Mouse (Mus musculus) hindbrain, postnatal 0 days (tissue): ENCODE measurements around the gene Gm1979. TPM values are rescaled to one million over a fixed set of nuclear protein-coding genes. Genes with fewer than 3 reads are reported as not detected.
"Not testable (repeated sequence)": the region's sequence is repeated elsewhere in the genome, so short reads cannot be mapped to it uniquely, and the experiment has no call there.

ENCODE experiments used
- ATAC-seq: fragments of 200-750 bp; cut with Nextera tagmentation; 2 replicates; pipeline ENCODE4 v1.8.0; 2017; ENCODE audit warnings: mild to moderate bottlenecking, moderate TSS enrichment, moderate library complexity
- DNase-seq: peaks from one replicate; pipeline ENCODE4 v3.0.0-alpha.2; 2015; ENCODE audit warnings: low spot score
- H3K27ac ChIP-seq: fragments of 300-500 bp; sonication (generic); 2 replicates; pipeline ENCODE4 v1.5.1; 2014; ENCODE audit warnings: mild to moderate bottlenecking
- H3K27me3 ChIP-seq: fragments of 300-500 bp; sonication (generic); 2 replicates; pipeline ENCODE4 v1.6.1; 2014; ENCODE audit warnings: low read length, mixed read lengths; ENCODE audit not compliant: insufficient read depth
- H3K36me3 ChIP-seq: fragments of 300-500 bp; sonication (generic); 2 replicates; pipeline ENCODE4 v1.6.1; 2014; ENCODE audit warnings: low read length, mixed read lengths; ENCODE audit not compliant: insufficient read depth
- H3K4me1 ChIP-seq: fragments of 300-500 bp; sonication (generic); 2 replicates; pipeline ENCODE4 v1.6.1; 2014; ENCODE audit warnings: antibody characterized with exemption, low read length, mixed read lengths; ENCODE audit not compliant: insufficient read depth
- H3K4me2 ChIP-seq: fragments of 300-500 bp; sonication (generic); 2 replicates; pipeline ENCODE4 v1.6.1; 2014; ENCODE audit warnings: low read depth, mild to moderate bottlenecking, low read length, moderate library complexity, mixed read lengths
- H3K4me3 ChIP-seq: fragments of 300-500 bp; sonication (generic); 2 replicates; pipeline ENCODE4 v1.5.1; 2014; ENCODE audit warnings: low read length
- H3K9ac ChIP-seq: fragments of 300-500 bp; sonication (generic); replicated peaks from 2 replicates; pipeline ENCODE4 v1.6.1; 2014; ENCODE audit warnings: mild to moderate bottlenecking, low read length, moderate library complexity, mixed read lengths
- H3K9me3 ChIP-seq: fragments of 300-500 bp; sonication (generic); 2 replicates; pipeline ENCODE4 v1.6.1; 2016; ENCODE audit warnings: low read length, mixed read lengths
- CTCF ChIP-seq: IDR thresholded peaks from 2 replicates; pipeline ENCODE4 v1.5.1; 2016; ENCODE audit warnings: antibody characterized with exemption, control low read depth, low read depth
- WGBS: fragments of 180-500 bp; shearing (Covaris S2); extraction: QIAGEN DNeasy Blood & Tissue Kit; methylation state at CpG from one replicate; pipeline ENCODE4 v1.1.7; 2014; 5-methylcytosine and 5-hydroxymethylcytosine counted together
- polyA plus RNA-seq: library from polyadenylated mRNA; unstranded; fragments of >200 nt; fragmentation: Nextera tagmentation; extraction: Ambion mirVana; gene quantifications from 2 replicates; pipeline ENCODE4 v1.2.1, GENCODE M21; 2015
- total RNA-seq: library from RNA; depleted of rRNA; stranded (reverse); fragments of >200 nt; gene quantifications from 2 replicates; pipeline ENCODE4 v1.2.3, GENCODE M21; 2014; rRNA removed

Gene Gm1979
- total RNA-seq (0.07 and 0.10 TPM in 2 replicates), polyA plus RNA-seq (0.47 TPM in 1 of 2 replicates, not detected in the other)

- H3K9me3 ChIP-seq, DNase-seq, H3K4me3 ChIP-seq, H3K4me2 ChIP-seq, ATAC-seq, H3K4me1 ChIP-seq, H3K27ac ChIP-seq, H3K9ac ChIP-seq, H3K27me3 ChIP-seq, H3K36me3 ChIP-seq: not testable (repeated sequence)
- 83% methylated on average over 1 of the region's 2 CpGs for WGBS
These were observed at the start of gene Gm1979 for GRCm38 (mm10) chr5:26004698-26005097. Gm1979 (minus strand) TSS chr5:26004798.

- WGBS: 77% methylated on average over 2 of the region's 2 CpGs
- H3K27ac ChIP-seq, H3K9ac ChIP-seq, H3K4me1 ChIP-seq, H3K36me3 ChIP-seq, ATAC-seq, H3K4me3 ChIP-seq, H3K27me3 ChIP-seq, DNase-seq, H3K4me2 ChIP-seq, H3K9me3 ChIP-seq: not testable (repeated sequence)
These were observed 34.9 kb upstream of the Gm1979 start, which contains the start of gene Speer4a for GRCm38 (mm10) chr5:26039458-26039857. Speer4a (minus strand) TSS chr5:26039558.

GRCm38 (mm10) chr5:26022816-26023215 is 18.2 kb upstream of the Gm1979 start, which contains the start of gene Gm5862:
Gm5862 (minus strand) TSS chr5:26022916.
- not testable (repeated sequence) for ATAC-seq, H3K9ac ChIP-seq, H3K9me3 ChIP-seq, H3K27ac ChIP-seq, H3K27me3 ChIP-seq, H3K4me3 ChIP-seq, H3K36me3 ChIP-seq, DNase-seq, H3K4me2 ChIP-seq, H3K4me1 ChIP-seq
- WGBS: no CpG with 5 or more reads among the region's 3 CpGs

- H3K4me1 ChIP-seq, H3K9me3 ChIP-seq, H3K27me3 ChIP-seq, H3K36me3 ChIP-seq, H3K27ac ChIP-seq, DNase-seq, H3K9ac ChIP-seq: not testable (repeated sequence)
- peak; percentile 32 for ATAC-seq
- Histone ChIP-seq H3K4me3 (peak overlapping the region; percentile 38; the same call in 1 of the 2 replicates), H3K4me2 (peak overlapping the region; percentile 60; the same call in 1 of the 2 replicates)
- 65% methylated on average over 6 of the region's 7 CpGs for WGBS
These were observed 3.1 kb upstream of the Gm1979 start for GRCm38 (mm10) chr5:26007697-26008096.

GRCm38 (mm10) chr5:26006937-26007695 is 2.5 kb upstream of the Gm1979 start:
- H3K4me1 ChIP-seq, H3K27me3 ChIP-seq, H3K27ac ChIP-seq, H3K9me3 ChIP-seq, H3K36me3 ChIP-seq: not testable (repeated sequence)
- H3K4me2 ChIP-seq: peak overlapping the region; percentile 60
- WGBS: 17% methylated on average over 43 of the region's 45 CpGs
- ATAC-seq (peak; percentile 92), DNase-seq (peak; percentile 74)
- H3K4me3 ChIP-seq: peak overlapping the region; percentile 38
- peak overlapping the region; percentile 41; the same call in 1 of the 2 replicates for H3K9ac ChIP-seq
- TF ChIP-seq CTCF: peak; percentile 36; the same call in 1 of the 2 replicates

- not testable (repeated sequence) for H3K27me3 ChIP-seq, H3K4me3 ChIP-seq, DNase-seq, H3K27ac ChIP-seq, H3K9me3 ChIP-seq, ATAC-seq, H3K4me2 ChIP-seq, H3K9ac ChIP-seq, H3K4me1 ChIP-seq, H3K36me3 ChIP-seq
- WGBS: no CpG with 5 or more reads among the region's 3 CpGs
These were observed 16.0 kb downstream of the Gm1979 start, which contains the start of gene Gm21698 for GRCm38 (mm10) chr5:25988550-25988949. Gm21698 (minus strand) TSS chr5:25988650.

GRCm38 (mm10) chr5:25972563-25972962 is 32.0 kb downstream of the Gm1979 start, which contains the start of gene Gm21680:
Gm21680 (minus strand) TSS chr5:25972663.
- H3K36me3 ChIP-seq, H3K27ac ChIP-seq, ATAC-seq, H3K9me3 ChIP-seq, H3K9ac ChIP-seq, H3K27me3 ChIP-seq, DNase-seq, H3K4me3 ChIP-seq, H3K4me2 ChIP-seq, H3K4me1 ChIP-seq: not testable (repeated sequence)
- WGBS: no CpG with 5 or more reads among the region's 2 CpGs

GRCm38 (mm10) chr5:25957050-25957449 is 47.5 kb downstream of the Gm1979 start:
- H3K4me1 ChIP-seq, H3K27me3 ChIP-seq, H3K4me3 ChIP-seq, H3K9me3 ChIP-seq, H3K27ac ChIP-seq, DNase-seq, H3K36me3 ChIP-seq, H3K9ac ChIP-seq: not testable (repeated sequence)
- 56% methylated on average over 16 of the region's 17 CpGs for WGBS
- H3K4me2 ChIP-seq: peak overlapping the region; percentile 38; the same call in 1 of the 2 replicates
- peak; percentile 38; the same call in 1 of the 2 replicates for ATAC-seq

- ATAC-seq (peak; percentile 59; the same call in 1 of the 2 replicates), DNase-seq (peak; percentile 28)
- peak overlapping the region; percentile 23 for H3K4me3 ChIP-seq
- not testable (repeated sequence) for H3K36me3 ChIP-seq, H3K9me3 ChIP-seq, H3K27ac ChIP-seq, H3K9ac ChIP-seq, H3K27me3 ChIP-seq, H3K4me1 ChIP-seq
- 30% methylated on average over 32 of the region's 32 CpGs for WGBS
- peak overlapping the region; percentile 38; the same call in 1 of the 2 replicates for H3K4me2 ChIP-seq
These were observed 48.0 kb downstream of the Gm1979 start for GRCm38 (mm10) chr5:25956611-25957010.

- not testable (repeated sequence) for ATAC-seq, H3K4me1 ChIP-seq, H3K36me3 ChIP-seq, H3K9ac ChIP-seq, DNase-seq, H3K9me3 ChIP-seq, H3K27me3 ChIP-seq, H3K27ac ChIP-seq, H3K4me2 ChIP-seq, H3K4me3 ChIP-seq
- WGBS: 78% methylated on average over 2 of the region's 2 CpGs
These were observed 50.3 kb downstream of the Gm1979 start, which contains the start of gene Gm21671 for GRCm38 (mm10) chr5:25954317-25954716. Gm21671 (minus strand) TSS chr5:25954417.
